10 mouse cellular contexts compared by ENCODE assay signal in the genomic region with DNA sequence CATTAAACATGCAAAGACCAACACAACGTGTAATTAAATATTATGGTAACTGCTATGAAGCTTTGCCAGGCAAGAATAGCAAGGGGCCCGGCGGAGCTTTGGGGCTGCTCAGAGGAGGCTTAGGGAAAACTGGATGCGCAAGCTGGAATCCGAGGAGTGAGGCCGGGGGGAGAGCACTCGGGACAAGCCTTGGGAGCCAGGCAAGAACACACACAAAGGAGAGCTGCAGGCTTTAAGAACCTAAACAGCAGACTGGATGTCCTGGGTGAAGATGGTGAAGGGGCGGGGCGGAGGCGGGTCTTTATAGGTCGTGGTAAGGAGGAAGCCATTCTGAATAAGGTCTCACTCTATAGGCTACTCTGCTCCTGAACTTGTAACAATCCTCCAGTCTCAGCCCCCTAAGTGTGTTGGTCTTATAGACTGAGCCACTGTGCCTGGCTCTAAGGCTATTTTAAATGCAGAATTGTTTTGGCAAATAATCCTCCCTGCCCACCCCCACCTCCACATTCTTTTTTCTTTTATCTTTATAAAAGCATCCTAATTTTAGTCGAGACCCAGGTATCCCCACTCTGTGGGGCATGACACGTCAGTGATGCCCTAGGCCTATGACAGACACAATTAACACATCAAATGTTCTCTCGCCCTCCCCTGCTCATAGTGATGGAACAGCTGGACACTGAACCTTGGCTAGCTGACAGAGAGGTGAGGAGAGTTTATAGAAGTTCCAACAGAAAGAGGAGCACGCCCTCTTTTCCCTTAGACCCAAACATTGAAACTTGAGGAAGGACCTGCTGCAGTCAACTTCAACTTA. TPM values are rescaled to one million over a fixed set of nuclear protein-coding genes. Genes with fewer than 3 reads are reported as not detected.
DNase-seq lines count a peak whose midpoint lies in the region; ATAC-seq lines count a peak whose summit lies in the region.
"Had no signal": no experiment of that assay in that cellular context is flagged by ENCODE, and none has a peak within 500 bp of the region (broad histone marks: within the 10 kb centered on the region; RNA-seq: fewer than 3 reads in every experiment).

No protein-coding gene starts in this region.

- H3K4me3 ChIP-seq in hindbrain, embryonic 13.5 days, result no peak overlapping the region
- H3K4me3 ChIP-seq in midbrain, embryonic 14.5 days (replicated peaks; ENCODE audit: low read depth, low read length), result no peak overlapping the region
- H3K4me3 ChIP-seq: heart, adult 2 months; liver, embryonic 12.5 days had no signal

- DNase-seq in embryo, embryonic 11 days, result peak; percentile 42
- no peak for DNase-seq in embryo, embryonic 9.5 days (ENCODE audit: extremely low spot score)
- peak; percentile 86 for DNase-seq in ZHBTc4 (ENCODE audit: low read depth, low spot score)
- peak; percentile 51 for DNase-seq in midbrain, embryonic 14.5 days
- no peak for DNase-seq in c-Kit-positive CD71-positive TER-119-positive erythroid progenitor cells, embryonic 14.5 days (ENCODE audit: low spot score)
- DNase-seq in right cerebral cortex, postnatal 10 days (ENCODE audit: low spot score in 2 of 2), result no peak
- DNase-seq: heart, adult 2 months had no signal

- H3K27me3 ChIP-seq in hindbrain, embryonic 13.5 days, result no peaks in the 10 kb centered on the region
- H3K27me3 ChIP-seq in midbrain, embryonic 14.5 days (ENCODE audit: control insufficient read depth, insufficient read depth, low read length), result no peaks in the 10 kb centered on the region
- H3K27me3 ChIP-seq: liver, embryonic 12.5 days had no signal

- no peaks in the 10 kb centered on the region for H3K9me3 ChIP-seq in hindbrain, embryonic 13.5 days
- no peaks in the 10 kb centered on the region for H3K9me3 ChIP-seq in midbrain, embryonic 14.5 days (ENCODE audit: control insufficient read depth, low read length)
- H3K9me3 ChIP-seq: liver, embryonic 12.5 days had no signal

- peaks cover 3% of the 10 kb centered on the region; the same call in 1 of the 2 replicates for H3K36me3 ChIP-seq in hindbrain, embryonic 13.5 days
- H3K36me3 ChIP-seq in midbrain, embryonic 14.5 days (ENCODE audit: control insufficient read depth, insufficient read depth, low read length), result no peaks in the 10 kb centered on the region
- H3K36me3 ChIP-seq: liver, embryonic 12.5 days had no signal

- WGBS in hindbrain, embryonic 13.5 days, result 43% methylated on average over 15 of the region's 15 CpGs
- WGBS in midbrain, embryonic 14.5 days, result 21% methylated on average over 15 of the region's 15 CpGs

- ATAC-seq in hindbrain, embryonic 13.5 days (ENCODE audit: low FRiP score), result 0 out of 2 replicates have a peak, but pooled peaks have one; percentile 31
- ATAC-seq in midbrain, embryonic 14.5 days (ENCODE audit: low FRiP score, low TSS enrichment), result no peak
- ATAC-seq in granulocyte monocyte progenitor cell, adult 5-6 weeks (replicated peaks; ENCODE audit: poor library complexity, severe bottlenecking), result no peak
- ATAC-seq: liver, embryonic 12.5 days had no signal

- 0 out of 2 replicates have a peak overlapping the region, but pooled peaks have one; percentile 36 for H3K9ac ChIP-seq in hindbrain, embryonic 13.5 days
- H3K9ac ChIP-seq in midbrain, embryonic 14.5 days (replicated peaks; ENCODE audit: low read length), result no peak overlapping the region; the same call in 1 of the 2 replicates
- H3K9ac ChIP-seq: liver, embryonic 12.5 days had no signal

- no peak overlapping the region for H3K4me2 ChIP-seq in hindbrain, embryonic 13.5 days
- H3K4me2 ChIP-seq in midbrain, embryonic 14.5 days (ENCODE audit: low read length), result peak overlapping the region; percentile 27
- H3K4me2 ChIP-seq: liver, embryonic 12.5 days had no signal

- H3K4me1 ChIP-seq in hindbrain, embryonic 13.5 days (replicated peaks), result peaks cover 32% of the 10 kb centered on the region
- H3K4me1 ChIP-seq in midbrain, embryonic 14.5 days (ENCODE audit: control insufficient read depth, insufficient read depth, low read length), result peaks cover 14% of the 10 kb centered on the region
- H3K4me1 ChIP-seq: liver, embryonic 12.5 days had no signal

- peak overlapping the region; percentile 42; the same call in 1 of the 2 replicates for H3K27ac ChIP-seq in hindbrain, embryonic 13.5 days
- peak overlapping the region; percentile 21 for H3K27ac ChIP-seq in midbrain, embryonic 14.5 days (replicated peaks; ENCODE audit: low read depth, low read length)
- H3K27ac ChIP-seq: heart, adult 2 months; liver, embryonic 12.5 days had no signal

RNA-seq across cellular contexts. Expression of a gene that starts 36.9 kb away (rescaled TPM):
- polyA plus RNA-seq in hindbrain, embryonic 13.5 days (2015; fragmentation: Nextera tagmentation; extraction: Ambion mirVana), result 12.6 and 13.7 TPM in 2 replicates
- polyA plus RNA-seq in midbrain, embryonic 14.5 days (2014; fragmentation: Nextera tagmentation; extraction: Ambion mirVana), result 16.1 and 17.6 TPM in 2 replicates
- total RNA-seq in granulocyte monocyte progenitor cell, adult 5-6 weeks (2014; fragmentation: Nextera tagmentation), result 39.4 and 43.1 TPM in 2 replicates
- 5.8 and 6.2 TPM in 2 replicates for total RNA-seq in granulocyte monocyte progenitor cell, adult 5-6 weeks (2017)

Comparison
In these comparisons a context has a peak if more than half of its experiments do, and no peak if none do; other contexts are left out.
1. DNase-seq: peak in embryo, embryonic 11 days (single experiment), ZHBTc4 (single experiment) and midbrain, embryonic 14.5 days (single experiment); none in embryo, embryonic 9.5 days (single experiment), c-Kit-positive CD71-positive TER-119-positive erythroid progenitor cells, embryonic 14.5 days (single experiment) and right cerebral cortex, postnatal 10 days (0 of 2).